Mouse (Mus musculus): ENCODE measurements around the gene Ybx2. TPM values are rescaled to one million over a fixed set of nuclear protein-coding genes. Genes with fewer than 3 reads are reported as not detected.

Gene Ybx2
- polyA plus RNA-seq, 1 experiment from 2014 or later: 2.1 TPM

Small RNAs within 50 kb of the gene (microRNA-seq; reads per million reads assigned to microRNA genes)
- gene Gm44349: not detected

Other genes starting within 250 kb of the Ybx2 start
- gene Tnfsf12, start 239.9 kb upstream of the Ybx2 start, polyA plus RNA-seq (2015; fragmentation: Nextera tagmentation; extraction: Ambion mirVana): 6.0 and 6.3 TPM in 2 replicates
- gene Tnfsfm13, start 239.7 kb upstream of the Ybx2 start, polyA plus RNA-seq (2015; fragmentation: Nextera tagmentation; extraction: Ambion mirVana): 3.0 and 3.3 TPM in 2 replicates
- 14.8 and 16.8 TPM in 2 replicates for gene Polr2a, start 177.2 kb upstream of the Ybx2 start, polyA plus RNA-seq (2015; fragmentation: Nextera tagmentation; extraction: Ambion mirVana)
- 0.13 and 0.16 TPM in 2 replicates for gene Slc35g3, start 173.8 kb upstream of the Ybx2 start, polyA plus RNA-seq (2015; fragmentation: Nextera tagmentation; extraction: Ambion mirVana)
- 2.3 and 2.4 TPM in 2 replicates for gene Zbtb4, start 169.9 kb upstream of the Ybx2 start, polyA plus RNA-seq (2015; fragmentation: Nextera tagmentation; extraction: Ambion mirVana)
- 3.9 and 4.7 TPM in 2 replicates for gene Chrnb1, start 139.9 kb upstream of the Ybx2 start, polyA plus RNA-seq (2015; fragmentation: Nextera tagmentation; extraction: Ambion mirVana)
- gene Fgf11, start 133.9 kb upstream of the Ybx2 start, polyA plus RNA-seq (2015; fragmentation: Nextera tagmentation; extraction: Ambion mirVana): 1.3 and 1.4 TPM in 2 replicates
- 34.6 and 42.7 TPM in 2 replicates for gene Tmem102, start 130.2 kb upstream of the Ybx2 start, polyA plus RNA-seq (2015; fragmentation: Nextera tagmentation; extraction: Ambion mirVana)
- gene Gm39566, start 120.5 kb upstream of the Ybx2 start, polyA plus RNA-seq (2015; fragmentation: Nextera tagmentation; extraction: Ambion mirVana): not detected in 2 replicates
- not detected in 2 replicates for gene Spem2, start 117.3 kb upstream of the Ybx2 start, polyA plus RNA-seq (2015; fragmentation: Nextera tagmentation; extraction: Ambion mirVana)
- gene Spem1, start 113.6 kb upstream of the Ybx2 start, polyA plus RNA-seq (2015; fragmentation: Nextera tagmentation; extraction: Ambion mirVana): 0.22 TPM in 1 of 2 replicates, not detected in the other
- gene Nlgn2, start 98.0 kb upstream of the Ybx2 start, polyA plus RNA-seq (2015; fragmentation: Nextera tagmentation; extraction: Ambion mirVana): 3.4 and 4.1 TPM in 2 replicates
- 470 and 476 TPM in 2 replicates for gene Tmem256, start 97.3 kb upstream of the Ybx2 start, polyA plus RNA-seq (2015; fragmentation: Nextera tagmentation; extraction: Ambion mirVana)
- gene Plscr3, start 89.4 kb upstream of the Ybx2 start, polyA plus RNA-seq (2015; fragmentation: Nextera tagmentation; extraction: Ambion mirVana): 73.0 and 75.2 TPM in 2 replicates
- gene Tnk1, start 77.1 kb upstream of the Ybx2 start, polyA plus RNA-seq (2015; fragmentation: Nextera tagmentation; extraction: Ambion mirVana): 20.5 and 23.5 TPM in 2 replicates
- gene Tmem95, start 57.8 kb upstream of the Ybx2 start, polyA plus RNA-seq (2015; fragmentation: Nextera tagmentation; extraction: Ambion mirVana): not detected in 2 replicates
- 5.5 and 6.2 TPM in 2 replicates for gene Kctd11, start 54.4 kb upstream of the Ybx2 start, polyA plus RNA-seq (2015; fragmentation: Nextera tagmentation; extraction: Ambion mirVana)
- 4.2 and 5.2 TPM in 2 replicates for gene Acap1, start 40.3 kb upstream of the Ybx2 start, polyA plus RNA-seq (2015; fragmentation: Nextera tagmentation; extraction: Ambion mirVana)
- 4.7 and 5.4 TPM in 2 replicates for gene 2810408A11Rik, start 34.8 kb upstream of the Ybx2 start, polyA plus RNA-seq (2015; fragmentation: Nextera tagmentation; extraction: Ambion mirVana)
- 7.1 and 10.1 TPM in 2 replicates for gene Neurl4, start 34.7 kb upstream of the Ybx2 start, polyA plus RNA-seq (2015; fragmentation: Nextera tagmentation; extraction: Ambion mirVana)
- gene Gps2, start 21.9 kb upstream of the Ybx2 start, polyA plus RNA-seq (2015; fragmentation: Nextera tagmentation; extraction: Ambion mirVana): 60.0 and 63.8 TPM in 2 replicates
- 1,478 and 1,683 TPM in 2 replicates for gene Eif5a, start 13.8 kb upstream of the Ybx2 start, polyA plus RNA-seq (2015; fragmentation: Nextera tagmentation; extraction: Ambion mirVana)
- 21.5 and 22.6 TPM in 2 replicates for gene Slc2a4, start 12.4 kb downstream of the Ybx2 start, polyA plus RNA-seq (2015; fragmentation: Nextera tagmentation; extraction: Ambion mirVana)
- 1,377 and 1,415 TPM in 2 replicates for gene Cldn7, start 29.0 kb downstream of the Ybx2 start, polyA plus RNA-seq (2015; fragmentation: Nextera tagmentation; extraction: Ambion mirVana)
- gene Ctdnep1, start 45.4 kb downstream of the Ybx2 start, polyA plus RNA-seq (2015; fragmentation: Nextera tagmentation; extraction: Ambion mirVana): 20.7 and 20.9 TPM in 2 replicates
- 92.6 and 106 TPM in 2 replicates for gene Elp5, start 46.7 kb downstream of the Ybx2 start, polyA plus RNA-seq (2015; fragmentation: Nextera tagmentation; extraction: Ambion mirVana)
- 639 and 679 TPM in 2 replicates for gene Gabarap, start 55.3 kb downstream of the Ybx2 start, polyA plus RNA-seq (2015; fragmentation: Nextera tagmentation; extraction: Ambion mirVana)
- gene Phf23, start 60.0 kb downstream of the Ybx2 start, polyA plus RNA-seq (2015; fragmentation: Nextera tagmentation; extraction: Ambion mirVana): 49.7 and 53.1 TPM in 2 replicates
- gene Dvl2, start 64.8 kb downstream of the Ybx2 start, polyA plus RNA-seq (2015; fragmentation: Nextera tagmentation; extraction: Ambion mirVana): 23.8 and 26.0 TPM in 2 replicates
- gene Acadvl, start 79.6 kb downstream of the Ybx2 start, polyA plus RNA-seq (2015; fragmentation: Nextera tagmentation; extraction: Ambion mirVana): 172 and 189 TPM in 2 replicates
- gene Dlg4, start 81.1 kb downstream of the Ybx2 start, polyA plus RNA-seq (2015; fragmentation: Nextera tagmentation; extraction: Ambion mirVana): 5.1 and 6.1 TPM in 2 replicates
- gene Asgr1, start 118.3 kb downstream of the Ybx2 start, polyA plus RNA-seq (2015; fragmentation: Nextera tagmentation; extraction: Ambion mirVana): 0.17 and 0.31 TPM in 2 replicates
- gene Asgr2, start 156.8 kb downstream of the Ybx2 start, polyA plus RNA-seq (2015; fragmentation: Nextera tagmentation; extraction: Ambion mirVana): 0.44 and 0.57 TPM in 2 replicates
- 0.56 and 0.66 TPM in 2 replicates for gene Mgl2, start 194.5 kb downstream of the Ybx2 start, polyA plus RNA-seq (2015; fragmentation: Nextera tagmentation; extraction: Ambion mirVana)
- gene Clec10a, start 220.4 kb downstream of the Ybx2 start, polyA plus RNA-seq (2015; fragmentation: Nextera tagmentation; extraction: Ambion mirVana): 0.99 and 1.7 TPM in 2 replicates

Data from intestine, embryonic 16.5 days (tissue).